Mouse (Mus musculus): Measurements from ENCODE around the gene Agmat. TPM values are rescaled to one million over a fixed set of nuclear protein-coding genes. Genes with fewer than 3 reads are reported as not detected.

The Agmat gene
- total RNA-seq, 2 experiments from 2014 or later: not detected

DNA sequence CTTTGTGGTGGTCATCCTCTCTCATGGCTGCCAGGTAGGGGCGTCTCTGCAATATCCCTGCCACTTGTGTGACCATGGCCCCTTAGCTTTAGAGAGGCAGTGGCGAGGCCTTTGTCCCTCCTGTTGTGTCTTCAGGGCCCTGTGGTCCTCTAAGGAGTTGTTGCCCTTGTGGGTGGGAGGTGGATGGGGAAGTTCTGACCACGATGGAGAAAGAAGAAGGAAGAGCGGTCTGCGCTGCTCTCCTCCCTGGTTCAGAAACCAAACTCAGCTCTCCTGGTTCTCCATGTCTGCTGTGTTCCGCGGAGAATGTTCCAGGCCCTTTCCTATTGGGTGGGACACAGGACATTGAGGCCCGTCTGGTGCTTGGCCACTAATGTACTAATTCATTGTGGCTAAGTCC is 59.4 kb downstream of the Agmat start:
- intact Hi-C loops (cut with DNase I): no loop called here

More for the DNA sequence above, 59.4 kb downstream of the Agmat start:
- no peak for DNase-seq

Other genes with a start within 250 kb of the Agmat start
- 10 to 100 TPM; 80.6 to 86.1 TPM for gene Spen, start 208.1 kb upstream of the Agmat start, total RNA-seq (2021)
- gene Fblim1, start 140.6 kb upstream of the Agmat start, total RNA-seq (2021): 10 to 100 TPM; 19.8 to 23.8 TPM
- under 1 TPM; 0.38 to 0.46 TPM for gene Tmem82, start 128.0 kb upstream of the Agmat start, total RNA-seq (2021)
- gene Slc25a34, start 122.9 kb upstream of the Agmat start, total RNA-seq (2021): 1 to 10 TPM; 1.1 to 1.7 TPM
- 10 to 100 TPM; 44.1 to 51.1 TPM for gene Plekhm2, start 81.8 kb upstream of the Agmat start, total RNA-seq (2021)
- 1 to 10 TPM in 1 of 2 experiments, under 1 TPM in 1; 0.42 to 2.2 TPM for gene Rsc1a1, start 61.1 kb upstream of the Agmat start, total RNA-seq (2021)
- 10 to 100 TPM; 26.3 to 26.7 TPM for gene Ddi2, start 23.3 kb upstream of the Agmat start, total RNA-seq (2021)
- gene Dnajc16, start 44.3 kb downstream of the Agmat start, total RNA-seq (2021): 10 to 100 TPM; 22.4 to 27.9 TPM
- 10 to 100 TPM; 26.9 to 29.7 TPM for gene Casp9, start 46.9 kb downstream of the Agmat start, total RNA-seq (2021)
- not detected for gene Cela2a, start 79.5 kb downstream of the Agmat start, total RNA-seq (2021)
- gene Ctrc, start 99.7 kb downstream of the Agmat start, total RNA-seq (2021): not detected
- gene Efhd2, start 128.2 kb downstream of the Agmat start, total RNA-seq (2021): 10 to 100 TPM; 29.5 to 31.8 TPM

Data from left cerebral cortex, postnatal 4 days (tissue).